Mouse (Mus musculus): ENCODE measurements at regions not wholly inside any gene's neighbourhood (a gene's known extent, or its start where the extent isn't known, plus 50 kb on each side); places are given as distances from the start of the nearest gene placed in this dataset.

DNA sequence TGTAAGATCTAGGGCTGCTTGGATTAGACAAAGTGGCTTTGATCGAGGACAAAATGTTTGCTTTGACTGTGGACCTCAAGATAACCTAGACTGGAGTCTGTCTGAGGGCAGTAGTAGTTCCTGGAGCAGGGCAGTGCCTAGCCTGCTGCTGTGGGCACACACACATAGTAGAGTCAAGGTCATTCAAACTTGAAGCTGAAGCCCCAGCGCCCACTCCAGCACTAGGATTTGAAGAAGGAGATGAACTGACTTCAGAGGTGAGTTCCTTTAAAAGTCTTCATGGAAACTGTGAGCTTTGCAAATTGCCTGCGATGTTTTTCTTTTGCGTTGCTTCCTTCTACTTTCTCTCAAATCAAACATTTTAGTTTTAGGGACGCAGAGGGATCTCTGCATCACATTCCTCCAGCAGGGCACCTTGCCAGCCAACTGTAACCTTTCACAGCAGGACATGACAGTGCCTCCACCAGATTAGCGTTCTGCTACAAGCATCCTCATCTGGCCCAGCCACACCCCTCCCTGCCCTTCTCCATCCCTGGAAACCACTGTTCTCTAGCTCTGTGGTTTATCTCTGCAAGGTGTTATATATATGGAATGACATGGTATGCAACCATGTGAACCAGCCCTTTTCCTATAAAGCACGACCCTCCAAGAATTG is 377.3 kb upstream of the Gm10131 start:
- no peak for DNase-seq (ENCODE audit: low spot score in 2 of 2)

GRCm38 (mm10) chr8:34486433-34487096 is 375.0 kb upstream of the Gm10131 start:
- no peak for DNase-seq (ENCODE audit: low spot score in 2 of 2)

- DNase-seq (ENCODE audit: low spot score in 2 of 2): no peak
Observed at GRCm38 (mm10) chr8:34485905-34486304, 374.4 kb upstream of the Gm10131 start.

- DNase-seq (ENCODE audit: low spot score in 2 of 2): no peak
Observed at GRCm38 (mm10) chr8:34485346-34485745, 373.8 kb upstream of the Gm10131 start.

DNA sequence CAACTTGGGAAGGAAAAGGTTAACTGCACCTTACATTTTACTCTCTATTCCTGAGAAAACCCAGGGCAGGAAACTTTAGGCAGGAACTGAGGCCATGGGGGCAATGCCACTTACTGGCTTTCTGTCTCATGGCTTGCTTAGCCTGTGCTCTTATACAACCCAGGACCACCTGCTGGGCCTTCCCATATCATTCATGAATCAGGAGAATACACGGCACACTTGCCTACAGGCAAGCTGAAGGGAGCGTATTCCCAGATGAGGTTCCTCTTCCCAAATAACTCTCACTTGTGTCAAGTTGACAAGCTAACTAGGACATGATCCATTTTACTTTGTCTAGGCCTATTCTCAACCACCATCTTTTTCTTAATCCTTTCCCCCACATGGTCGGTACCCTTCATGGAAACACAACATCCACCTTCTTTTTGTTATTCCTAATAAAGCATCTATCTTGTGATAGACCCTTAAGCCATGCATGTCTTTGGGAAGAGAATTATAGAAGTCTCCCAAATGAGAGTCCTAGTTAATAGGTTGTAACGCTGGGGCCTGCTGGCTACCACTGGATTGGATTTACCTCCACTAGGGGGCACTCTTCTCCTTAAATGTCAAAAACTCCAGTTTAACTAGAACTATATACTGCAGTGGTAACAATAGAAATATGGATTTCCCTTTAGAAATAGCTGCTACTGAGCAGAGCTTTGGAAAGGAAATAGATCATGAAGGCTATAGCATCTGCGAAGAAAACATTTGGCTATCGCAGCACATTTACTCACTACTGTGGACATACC is 373.2 kb upstream of the Gm10131 start:
- DNase-seq (ENCODE audit: low spot score in 2 of 2): peak in 1 of 2 experiments; percentile 57

DNA sequence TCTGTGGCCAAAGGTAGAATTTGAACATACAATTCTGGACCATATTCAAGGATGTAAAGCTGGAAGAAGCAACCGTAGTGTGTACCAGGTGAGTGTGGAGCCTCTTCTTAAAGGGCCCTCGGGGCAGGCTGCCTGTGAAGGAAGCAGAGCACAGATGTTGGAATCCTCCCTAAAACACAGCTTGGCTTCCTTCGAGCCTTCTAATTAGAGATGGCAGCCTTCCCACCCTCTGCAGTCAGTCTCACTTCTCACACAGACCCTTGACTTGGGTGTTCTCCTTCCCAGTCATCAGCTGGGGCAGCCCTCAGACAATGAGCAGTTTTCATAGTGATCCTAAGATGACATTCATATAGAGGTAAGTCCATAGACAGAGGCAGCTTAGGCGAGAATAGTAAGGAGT is 371.7 kb upstream of the Gm10131 start:
- no peak for DNase-seq (ENCODE audit: low spot score in 2 of 2)

DNA sequence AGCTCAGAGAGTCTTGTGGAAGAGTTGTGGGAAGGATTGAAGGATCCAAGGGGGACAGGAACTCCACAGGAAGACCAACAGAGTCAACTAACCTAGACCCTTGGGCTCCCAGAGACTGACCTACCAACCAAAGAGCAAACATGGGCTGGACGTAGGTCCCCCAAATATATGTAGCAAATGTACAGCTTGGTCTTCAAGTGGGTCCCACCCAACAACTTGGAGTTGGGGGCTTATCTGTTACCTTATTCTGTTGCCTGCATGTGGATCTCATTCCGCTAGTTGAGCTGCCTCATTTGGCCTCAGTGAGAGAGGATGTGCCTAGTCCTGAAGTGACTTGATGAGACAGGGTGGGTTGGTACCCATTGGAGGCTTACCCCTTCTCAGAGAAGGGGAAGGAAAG is 371.1 kb upstream of the Gm10131 start:
- DNase-seq (ENCODE audit: low spot score in 2 of 2): no peak

DNA sequence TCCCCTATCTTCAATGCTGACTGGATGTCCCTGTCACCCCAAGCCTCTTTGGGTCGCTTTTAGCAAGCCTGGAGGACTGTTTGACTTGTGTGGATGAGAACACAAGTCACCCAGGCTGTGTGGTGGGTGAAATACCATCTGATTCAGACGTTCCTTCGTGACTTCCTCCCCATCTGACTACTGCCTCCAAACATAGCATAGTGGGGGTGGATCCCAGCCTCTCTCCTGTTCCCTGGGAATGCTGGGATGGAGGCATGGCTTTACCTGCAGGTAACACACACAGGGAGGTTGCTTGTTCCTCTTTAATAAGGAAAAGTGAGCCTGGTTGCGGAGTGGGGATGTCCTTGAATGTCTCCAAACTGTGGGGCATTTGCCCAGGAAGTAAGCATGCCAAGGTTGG is 369.0 kb upstream of the Gm10131 start:
- DNase-seq (ENCODE audit: low spot score in 2 of 2): no peak

DNA sequence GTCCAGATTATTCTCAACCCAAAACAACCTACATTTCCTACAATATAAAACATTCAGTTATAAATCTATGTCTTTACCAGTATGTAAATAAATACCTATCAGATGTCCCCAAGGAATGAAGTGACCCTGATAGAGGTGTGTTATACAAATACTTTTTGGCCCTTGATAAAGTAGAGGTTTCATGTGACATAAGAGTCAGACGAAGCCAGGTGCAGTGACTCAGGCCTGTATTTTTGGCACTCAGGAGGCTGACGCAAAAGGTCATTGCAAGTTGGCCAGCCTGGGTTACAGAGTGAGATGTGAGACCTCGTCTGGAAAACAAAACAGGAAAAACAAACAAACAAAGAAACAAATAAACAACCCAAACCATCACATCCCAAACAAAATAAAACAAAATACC is 367.4 kb upstream of the Gm10131 start:
- DNase-seq (ENCODE audit: low spot score in 2 of 2): no peak

DNA sequence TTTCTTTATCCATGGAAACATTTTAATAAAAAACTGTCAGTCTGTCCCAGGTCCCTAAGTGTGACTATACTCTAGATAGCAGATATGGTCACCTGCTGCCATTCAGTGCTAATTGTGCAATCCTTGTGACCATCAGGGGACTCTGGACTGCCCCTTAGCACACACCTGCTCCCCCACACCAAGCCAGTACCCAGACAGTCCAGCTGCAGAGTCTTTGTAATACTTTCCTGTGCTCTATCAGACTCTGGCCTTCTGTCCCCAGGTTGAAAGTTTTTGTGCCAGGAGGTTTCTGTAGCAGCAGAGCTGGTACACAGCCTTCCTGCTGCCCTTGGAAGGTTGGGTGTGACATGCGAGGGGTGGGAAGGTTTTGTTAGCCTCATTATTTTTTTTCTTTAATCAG is 366.9 kb upstream of the Gm10131 start:
- DNase-seq (ENCODE audit: low spot score in 2 of 2): no peak

DNA sequence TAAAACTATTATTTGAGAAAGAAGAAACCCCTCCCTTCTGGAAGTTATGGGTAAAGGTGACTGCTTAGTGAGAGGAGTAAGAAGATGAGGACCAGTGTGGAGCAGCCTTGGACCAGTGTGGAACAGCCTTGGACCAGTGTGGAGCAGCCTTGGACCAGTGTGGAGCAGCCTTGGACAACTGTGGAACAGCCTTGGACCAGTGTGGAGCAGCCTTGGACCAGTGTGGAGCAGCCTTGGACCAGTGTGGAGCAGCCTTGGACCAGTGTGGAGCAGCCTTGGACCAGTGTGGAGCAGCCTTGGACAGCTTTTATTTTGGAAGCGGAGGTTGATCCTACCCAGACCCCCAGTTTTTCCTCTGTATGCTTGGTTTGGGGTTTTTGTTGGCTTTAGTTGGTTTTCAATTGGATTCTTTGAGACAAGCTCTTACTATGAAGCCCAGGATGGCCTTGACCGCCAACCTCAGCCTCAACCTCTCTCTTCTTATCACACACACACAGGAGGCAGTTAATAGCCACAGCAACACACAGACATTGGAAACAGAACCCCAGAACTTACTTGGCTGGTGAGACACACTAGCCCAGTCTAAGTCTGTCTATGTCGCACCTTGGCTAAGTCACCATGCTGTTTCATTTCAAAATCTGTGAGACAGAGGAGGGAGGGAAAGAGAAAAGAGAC is 364.7 kb upstream of the Gm10131 start:
- no peak for DNase-seq (ENCODE audit: low spot score in 2 of 2)

DNA sequence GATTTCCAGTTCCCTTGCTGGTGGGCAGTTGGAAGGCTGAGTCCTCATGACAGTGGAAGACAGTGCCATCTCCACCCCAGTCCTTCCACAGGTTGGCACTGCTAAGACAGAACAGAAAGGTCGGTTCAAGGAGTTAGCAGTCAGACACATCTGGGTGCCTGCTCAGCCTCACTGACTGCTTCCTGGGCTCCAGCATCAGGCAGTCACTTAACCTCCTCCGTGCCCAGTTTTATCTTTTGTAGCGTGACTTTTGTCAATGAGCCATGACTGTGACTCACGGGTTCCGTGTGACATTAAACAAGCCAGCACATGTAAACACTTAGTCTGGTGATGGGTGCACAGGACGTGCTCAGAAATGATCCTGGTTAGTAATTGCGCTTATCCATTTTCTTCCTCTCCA is 363.1 kb upstream of the Gm10131 start:
- no peak for DNase-seq (ENCODE audit: low spot score in 2 of 2)

GRCm38 (mm10) chr8:34473769-34474168 is 362.2 kb upstream of the Gm10131 start:
- no peak for DNase-seq (ENCODE audit: low spot score in 2 of 2)

- no peak for DNase-seq (ENCODE audit: low spot score in 2 of 2)
Observed at GRCm38 (mm10) chr8:34473301-34473700, 361.8 kb upstream of the Gm10131 start.

DNA sequence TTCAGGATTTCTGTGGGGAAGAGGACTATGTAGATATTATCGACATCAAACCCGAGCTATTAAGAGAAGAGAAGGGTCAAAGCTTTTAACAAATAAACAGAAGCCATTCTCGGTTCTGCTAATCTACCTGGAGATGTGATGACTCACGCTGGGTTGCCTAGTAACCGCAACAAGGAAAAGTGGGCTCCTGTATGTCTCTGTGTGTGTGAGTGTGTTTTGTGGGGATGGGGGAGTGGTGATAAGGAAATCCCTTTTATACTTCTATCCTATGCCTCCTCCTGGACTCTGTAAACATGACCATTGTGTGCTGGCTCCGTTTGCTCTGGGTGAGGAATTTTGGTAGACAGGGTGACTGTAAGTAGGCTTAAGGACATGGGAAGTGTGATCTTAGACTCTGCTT is 361.3 kb upstream of the Gm10131 start:
- DNase-seq (ENCODE audit: low spot score in 2 of 2): no peak

DNA sequence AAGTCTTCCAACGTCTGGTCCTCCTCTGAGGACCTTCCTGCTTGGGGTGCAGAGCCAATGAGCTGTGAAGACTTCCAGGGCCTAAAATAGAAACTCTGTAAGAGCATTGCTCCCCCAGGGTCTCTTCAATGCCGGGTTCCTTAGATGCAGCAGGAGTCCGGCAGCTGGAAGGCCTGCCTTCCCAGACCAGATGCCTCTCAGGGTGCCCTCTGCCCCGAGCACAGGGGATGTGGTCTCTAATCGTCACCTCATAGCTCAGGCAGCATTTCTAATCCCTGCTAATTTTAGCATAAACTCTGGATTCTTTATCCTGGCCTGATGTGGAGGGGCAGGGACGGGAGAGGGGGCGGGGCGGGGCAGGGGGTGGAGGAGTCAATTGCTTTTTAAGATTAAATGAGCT is 360.9 kb upstream of the Gm10131 start:
- DNase-seq (ENCODE audit: low spot score in 2 of 2): no peak

DNA sequence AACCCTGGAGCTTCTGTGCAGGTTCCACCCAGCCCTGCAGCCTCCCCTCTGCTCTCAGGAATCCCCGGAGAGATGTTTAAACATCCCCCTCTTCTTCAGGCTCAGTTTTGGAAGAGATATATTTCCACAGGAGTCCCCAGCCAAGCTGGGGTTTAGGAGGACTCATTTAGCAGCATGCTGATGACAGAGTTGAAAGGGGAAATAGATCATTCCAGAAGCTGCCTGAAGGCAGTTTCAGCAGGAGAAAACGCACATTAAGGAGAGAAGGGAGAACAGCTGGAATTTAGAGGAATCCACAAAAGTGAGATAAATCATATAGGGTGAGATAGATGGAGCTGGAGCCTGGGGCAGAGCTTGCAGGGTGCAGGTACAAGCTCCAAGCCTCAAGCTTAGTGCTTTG is 357.6 kb upstream of the Gm10131 start:
- no peak for DNase-seq (ENCODE audit: low spot score in 2 of 2)

DNA sequence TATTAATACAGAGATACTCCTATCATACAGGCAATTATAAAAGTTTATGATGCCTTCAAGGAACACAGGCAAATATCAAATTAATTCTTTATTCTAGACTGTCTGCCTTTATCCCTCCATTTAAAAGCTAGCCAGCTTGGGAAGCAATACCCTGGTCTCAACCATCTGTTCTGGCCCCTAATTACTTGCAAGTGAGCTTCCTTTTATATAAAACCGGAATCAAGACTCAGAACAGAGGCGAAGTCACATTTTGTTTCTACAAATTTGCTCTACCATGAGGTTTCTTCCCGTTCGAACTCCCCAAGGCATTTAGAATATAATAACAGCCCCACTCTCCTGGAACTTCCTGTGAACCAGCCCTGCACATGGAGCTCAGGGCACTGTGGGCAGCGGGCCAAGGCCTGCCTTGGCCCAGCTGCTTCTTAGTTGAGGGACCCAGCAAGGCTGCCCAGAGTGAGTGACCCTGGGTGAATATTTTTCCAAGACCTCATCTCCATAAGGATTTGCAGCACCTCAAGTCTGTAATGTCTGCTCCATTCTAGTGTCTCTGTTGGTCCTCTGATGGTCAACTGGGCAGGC is 355.3 kb upstream of the Gm10131 start:
- DNase-seq (ENCODE audit: low spot score in 2 of 2): peak in 1 of 2 experiments; percentile 41

DNA sequence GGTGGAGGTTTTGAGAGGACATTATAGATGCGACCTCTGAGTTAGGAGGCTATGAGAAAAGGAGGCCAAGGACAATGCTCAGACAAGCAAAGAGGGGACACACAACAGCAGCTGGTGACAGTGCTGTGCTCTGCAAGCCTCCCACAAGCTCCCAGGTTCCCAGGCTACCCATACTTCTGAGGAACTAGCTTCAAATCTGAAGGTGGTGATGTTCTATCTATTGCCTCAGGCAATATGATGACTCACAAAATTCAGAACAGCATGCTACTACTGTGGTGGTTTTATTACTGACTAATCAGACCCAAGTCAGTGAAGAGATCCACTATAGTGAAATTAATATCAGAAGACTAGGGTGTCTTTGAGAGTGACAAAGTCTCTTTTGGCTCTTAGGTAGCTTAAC is 353.9 kb upstream of the Gm10131 start:
- DNase-seq (ENCODE audit: low spot score in 2 of 2): no peak

DNA sequence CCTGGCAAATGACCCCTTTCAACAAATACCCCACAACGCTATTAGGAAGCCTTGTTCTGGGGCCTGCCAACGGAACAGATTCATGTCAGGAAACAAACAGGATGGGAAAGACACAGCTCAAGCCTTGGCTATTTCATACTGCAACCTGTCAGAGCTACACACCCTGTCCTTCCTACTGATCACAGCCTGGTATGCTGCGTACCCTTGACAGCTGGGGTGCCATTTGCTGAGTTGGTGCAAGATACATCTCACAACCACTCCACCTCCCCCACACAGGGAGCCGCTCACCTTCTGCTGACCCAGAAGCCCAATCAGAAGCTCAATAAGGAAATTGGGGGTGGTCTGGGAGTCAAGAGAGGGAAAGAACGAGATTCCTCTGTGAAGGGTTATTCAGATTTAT is 350.7 kb upstream of the Gm10131 start:
- DNase-seq (ENCODE audit: low spot score in 2 of 2): no peak

GRCm38 (mm10) chr8:34458300-34458699 is 346.8 kb upstream of the Gm10131 start:
- no peak for DNase-seq (ENCODE audit: low spot score in 2 of 2)

- no peak for DNase-seq (ENCODE audit: low spot score in 2 of 2)
Observed at GRCm38 (mm10) chr8:34456543-34456942, 345.0 kb upstream of the Gm10131 start.
